Mouse (Mus musculus): ENCODE measurements around the gene Cplx2. TPM values are rescaled to one million over a fixed set of nuclear protein-coding genes. Genes with fewer than 3 reads are reported as not detected.

The Cplx2 gene
- not detected for polyA plus RNA-seq (2017; shearing (Covaris generic))

DNA sequence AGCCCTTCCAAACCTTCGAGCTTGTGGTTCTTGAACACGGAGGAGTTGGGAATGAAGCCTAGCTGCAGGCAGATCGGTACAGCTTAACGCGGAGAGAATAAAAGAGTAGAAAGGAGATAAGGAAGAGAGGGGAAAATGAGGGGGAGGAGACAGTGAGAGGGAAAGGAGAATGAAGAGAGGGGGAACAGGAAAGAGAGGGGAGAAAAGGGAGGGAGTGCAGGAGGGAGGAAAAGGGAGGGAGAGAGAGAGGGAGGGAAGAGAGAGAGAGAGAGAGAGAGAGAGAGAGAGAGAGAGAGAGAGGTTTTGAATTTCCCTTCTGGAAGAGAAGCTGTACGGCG, at the start of gene Cplx2:
TSS of gene Cplx2 (plus strand) at position 301 of the 338 bp plus-strand sequence.

Other genes starting within 250 kb of the Cplx2 start
- 14.5 TPM for gene Hrh2, start 179.2 kb upstream of the Cplx2 start, polyA plus RNA-seq (2017; shearing (Covaris generic))
- 46.2 TPM for gene Thoc3, start 97.5 kb downstream of the Cplx2 start, polyA plus RNA-seq (2017; shearing (Covaris generic))
- 17.6 TPM for gene Simc1, start 132.4 kb downstream of the Cplx2 start, polyA plus RNA-seq (2017; shearing (Covaris generic))
- gene 4833439L19Rik, start 194.1 kb downstream of the Cplx2 start, polyA plus RNA-seq (2017; shearing (Covaris generic)): 101 TPM
- 12.9 TPM for gene Arl10, start 203.7 kb downstream of the Cplx2 start, polyA plus RNA-seq (2017; shearing (Covaris generic))
- gene Nop16, start 218.7 kb downstream of the Cplx2 start, polyA plus RNA-seq (2017; shearing (Covaris generic)): 46.0 TPM
- gene Higd2a, start 218.9 kb downstream of the Cplx2 start, polyA plus RNA-seq (2017; shearing (Covaris generic)): 183 TPM
- gene Cltb, start 240.0 kb downstream of the Cplx2 start, polyA plus RNA-seq (2017; shearing (Covaris generic)): 44.1 TPM

All from inflammation-experienced regulatory T-cells, adult 16 weeks (primary cell).